Mouse (Mus musculus) erythroblast, embryonic 14.5 days (primary cell): ENCODE data around the gene Zc3h18. TPM values are rescaled to one million over a fixed set of nuclear protein-coding genes. Genes with fewer than 3 reads are reported as not detected.

Experiments used
- H3K27me3 ChIP-seq: 2 replicates; pipeline ENCODE4 v1.6.1; 2012; ENCODE audit warnings: inconsistent platforms; ENCODE audit not compliant: control insufficient read depth
- H3K36me3 ChIP-seq: 2 replicates; pipeline ENCODE4 v1.6.1; 2012; ENCODE audit warnings: mild to moderate bottlenecking, inconsistent platforms; ENCODE audit not compliant: control insufficient read depth
- H3K4me1 ChIP-seq: 2 replicates; pipeline ENCODE4 v1.6.1; 2012; ENCODE audit warnings: inconsistent platforms; ENCODE audit not compliant: control insufficient read depth
- H3K4me3 ChIP-seq: replicated peaks from 2 replicates; pipeline ENCODE3; 2012; ENCODE audit warnings: moderate library complexity, mild to moderate bottlenecking, inconsistent platforms
- H3K9me3 ChIP-seq: 2 replicates; pipeline ENCODE4 v1.6.1; 2012; ENCODE audit warnings: low read length, inconsistent platforms, mixed read lengths; ENCODE audit not compliant: control insufficient read depth
- GATA1 ChIP-seq: IDR thresholded peaks from 2 replicates; pipeline ENCODE4 v1.6.1; 2012; ENCODE audit warnings: low read length, inconsistent platforms, mixed read lengths
- TAL1 ChIP-seq: IDR thresholded peaks from 3 replicates; pipeline ENCODE4 v1.6.1; 2012; ENCODE audit warnings: low read length, inconsistent platforms, mixed read lengths
- polyA plus RNA-seq: library from polyadenylated mRNA; stranded (reverse); fragments of >175 nt; gene quantifications from 2 replicates; pipeline ENCODE4 v1.2.3, GENCODE M21; 2012

Zc3h18 gene
- polyA plus RNA-seq, 1 experiment = 10.0 TPM

DNA sequence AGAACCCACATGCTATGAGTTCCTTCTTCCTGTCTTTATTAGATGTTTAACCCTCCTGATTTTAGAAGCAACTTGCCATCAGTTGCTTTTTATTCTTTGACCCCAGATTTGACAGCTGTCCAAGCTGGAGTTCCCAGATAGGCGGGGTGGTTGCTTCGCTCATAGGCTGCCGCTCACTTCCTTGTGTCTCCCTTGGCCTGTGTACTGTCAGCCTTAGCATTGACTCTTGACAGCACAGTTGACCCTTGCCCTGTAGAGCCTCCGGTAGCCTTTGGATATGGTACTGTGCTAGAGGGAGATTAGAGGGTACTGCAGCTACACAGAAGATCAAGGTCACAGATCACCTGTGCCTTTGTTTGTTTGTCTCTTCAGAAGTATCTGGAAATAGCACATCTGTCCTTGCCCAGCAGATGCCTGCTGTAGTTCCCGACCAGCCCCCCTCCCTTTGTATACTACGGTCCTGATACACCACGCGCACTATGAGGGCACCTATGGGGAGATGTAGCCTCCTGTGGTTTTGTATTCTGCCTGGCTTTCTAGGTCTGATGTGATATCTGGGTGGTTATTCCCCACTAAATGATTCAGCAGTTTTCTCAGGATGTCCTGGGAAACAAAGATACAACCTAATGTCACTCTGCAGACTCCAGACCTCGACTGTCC is 28.9 kb downstream of the Zc3h18 start:
- Histone ChIP-seq H3K9me3 (no peaks in the 10 kb centered on the region), H3K36me3 (peaks cover 100% of the 10 kb centered on the region), H3K4me1 (peaks cover 13% of the 10 kb centered on the region), H3K27me3 (no peaks in the 10 kb centered on the region), H3K4me3 (no peak overlapping the region)
- TF ChIP-seq GATA1 = no peak
- TF ChIP-seq TAL1 = no peak

- H3K4me1 ChIP-seq = peaks cover 13% of the 10 kb centered on the region
- TF ChIP-seq GATA1 (no peak), TAL1 (no peak)
- H3K36me3 ChIP-seq = peaks cover 100% of the 10 kb centered on the region
- H3K9me3 ChIP-seq = no peaks in the 10 kb centered on the region
- H3K27me3 ChIP-seq = no peaks in the 10 kb centered on the region
- no peak overlapping the region for H3K4me3 ChIP-seq
Observed at GRCm38 (mm10) chr8:122407678-122408077, 31.3 kb downstream of the Zc3h18 start.

DNA sequence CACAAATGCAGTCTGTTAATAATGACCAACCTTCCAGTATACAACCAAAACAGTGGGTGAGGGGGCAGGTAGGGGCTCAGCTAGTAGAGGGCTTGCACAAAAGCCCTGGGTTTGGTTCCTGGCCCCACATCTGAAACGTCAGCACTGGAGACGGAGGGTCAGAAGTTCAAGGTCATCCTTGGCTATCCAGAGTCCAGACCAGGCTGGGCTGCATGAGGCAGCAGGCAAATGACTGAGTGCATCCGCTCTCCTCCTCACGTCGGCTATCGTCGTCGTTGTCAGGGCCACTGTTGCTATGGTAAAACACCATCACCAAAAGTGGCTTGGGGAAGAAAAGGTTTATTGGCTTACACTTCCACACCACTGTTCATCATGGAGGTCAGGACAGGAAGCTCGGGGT is 37.9 kb downstream of the Zc3h18 start:
- no peak overlapping the region for H3K4me3 ChIP-seq
- H3K4me1 ChIP-seq = no peaks in the 10 kb centered on the region
- TF ChIP-seq TAL1 = no peak
- no peak for TF ChIP-seq GATA1
- no peaks in the 10 kb centered on the region for H3K9me3 ChIP-seq
- no peaks in the 10 kb centered on the region for H3K27me3 ChIP-seq
- H3K36me3 ChIP-seq = peaks cover 98% of the 10 kb centered on the region

DNA sequence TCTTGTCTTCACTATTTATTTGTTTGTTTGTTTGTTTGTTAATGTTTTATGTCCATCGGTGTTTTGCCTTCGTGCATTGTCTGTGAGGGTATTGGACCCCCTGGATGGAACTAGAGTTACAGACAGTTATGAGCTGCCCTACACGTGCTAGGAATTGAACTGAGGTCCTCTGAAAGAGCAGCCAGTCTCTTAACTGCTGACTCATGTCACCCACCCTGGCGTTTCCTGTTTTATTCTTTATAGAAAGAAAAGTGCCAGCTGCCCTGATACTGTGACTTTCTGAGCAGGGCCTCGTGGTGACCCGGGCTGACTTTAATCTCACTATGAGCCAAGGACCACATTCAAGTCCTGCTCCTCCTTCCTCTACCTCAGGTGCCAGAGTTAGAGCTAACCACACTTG is 39.1 kb downstream of the Zc3h18 start:
- Histone ChIP-seq H3K9me3 (no peaks in the 10 kb centered on the region), H3K4me3 (no peak overlapping the region), H3K4me1 (no peaks in the 10 kb centered on the region), H3K27me3 (no peaks in the 10 kb centered on the region), H3K36me3 (peaks cover 86% of the 10 kb centered on the region)
- TF ChIP-seq GATA1 = no peak
- no peak for TF ChIP-seq TAL1

- Histone ChIP-seq H3K4me3 (no peak overlapping the region), H3K4me1 (peaks cover 8% of the 10 kb centered on the region), H3K9me3 (no peaks in the 10 kb centered on the region), H3K36me3 (peaks cover 41% of the 10 kb centered on the region), H3K27me3 (no peaks in the 10 kb centered on the region)
- TF ChIP-seq TAL1 (no peak), GATA1 (no peak)
Observed at GRCm38 (mm10) chr8:122419881-122420555, 43.6 kb downstream of the Zc3h18 start.

DNA sequence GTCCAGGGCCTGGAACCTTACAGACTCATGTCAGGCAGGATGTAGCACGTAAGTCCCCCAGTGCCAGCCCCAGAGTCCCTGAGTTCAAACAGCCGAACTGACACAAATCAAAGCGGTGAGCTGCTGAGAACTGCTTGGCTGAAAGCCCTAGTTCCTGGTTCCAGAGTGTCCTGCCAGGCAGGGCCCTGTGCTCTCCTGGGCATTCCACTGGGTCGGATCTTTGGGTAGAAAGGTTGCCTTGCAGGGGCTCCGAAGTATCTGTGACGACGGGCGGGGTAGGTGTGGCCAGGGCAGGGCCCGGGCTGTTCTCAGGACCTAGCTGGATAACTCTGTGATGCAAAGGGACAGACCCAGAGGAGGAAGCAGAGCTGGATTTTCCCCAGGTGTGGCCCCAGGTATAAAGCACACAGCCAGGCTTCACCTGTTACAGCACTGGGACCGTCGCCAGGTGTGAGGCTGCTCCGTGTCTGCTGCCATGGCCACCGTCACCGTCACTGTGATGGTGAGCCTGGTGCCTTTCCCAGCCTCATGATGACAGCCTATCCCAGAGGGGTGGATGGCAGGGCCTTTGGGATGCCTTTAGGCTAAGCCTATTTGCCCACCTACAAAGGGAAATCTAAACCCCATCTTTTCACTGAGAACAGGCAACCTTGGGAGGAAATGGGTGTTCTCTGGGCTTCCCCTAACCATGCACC is 45.1 kb downstream of the Zc3h18 start, which contains the start of gene Il17c:
TSS of gene Il17c (plus strand) at position 645 of the 695 bp plus-strand sequence.
- no peak within 1 kb of the TSS for H3K4me3 ChIP-seq
- H3K4me1 ChIP-seq = peaks cover 8% of the 10 kb centered on the region
- no peaks in the 10 kb centered on the region for H3K9me3 ChIP-seq
- H3K27me3 ChIP-seq = no peaks in the 10 kb centered on the region
- no peak for TF ChIP-seq GATA1
- no peak for TF ChIP-seq TAL1
- H3K36me3 ChIP-seq = peaks cover 26% of the 10 kb centered on the region

DNA sequence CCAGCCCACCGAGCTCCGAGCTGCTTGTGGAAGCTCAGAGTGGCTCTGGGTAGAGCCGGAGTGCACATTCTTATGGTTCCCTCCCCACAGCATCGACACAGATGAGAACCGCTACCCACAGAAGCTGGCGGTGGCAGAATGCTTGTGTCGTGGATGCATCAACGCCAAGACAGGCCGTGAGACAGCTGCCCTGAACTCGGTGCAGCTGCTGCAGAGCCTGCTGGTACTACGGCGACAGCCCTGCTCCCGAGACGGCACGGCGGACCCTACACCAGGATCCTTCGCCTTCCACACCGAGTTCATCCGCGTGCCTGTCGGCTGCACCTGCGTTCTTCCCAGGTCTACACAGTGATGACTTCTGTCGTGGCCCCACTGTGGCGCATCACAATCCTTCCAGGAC is 46.8 kb downstream of the Zc3h18 start:
- peaks cover 12% of the 10 kb centered on the region for H3K36me3 ChIP-seq
- H3K27me3 ChIP-seq = no peaks in the 10 kb centered on the region
- TF ChIP-seq GATA1 (no peak), TAL1 (no peak)

GRCm38 (mm10) chr8:122423659-122424058 is 47.2 kb downstream of the Zc3h18 start:
- no peak overlapping the region for H3K4me3 ChIP-seq
- no peaks in the 10 kb centered on the region for H3K9me3 ChIP-seq
- no peaks in the 10 kb centered on the region for H3K27me3 ChIP-seq
- TF ChIP-seq TAL1 (no peak), GATA1 (no peak)
- peaks cover 8% of the 10 kb centered on the region for H3K4me1 ChIP-seq
- H3K36me3 ChIP-seq = peaks cover 8% of the 10 kb centered on the region

More for the DNA sequence above, 46.8 kb downstream of the Zc3h18 start:
- no peak overlapping the region for H3K4me3 ChIP-seq
- H3K4me1 ChIP-seq = peaks cover 8% of the 10 kb centered on the region
- no peaks in the 10 kb centered on the region for H3K9me3 ChIP-seq

DNA sequence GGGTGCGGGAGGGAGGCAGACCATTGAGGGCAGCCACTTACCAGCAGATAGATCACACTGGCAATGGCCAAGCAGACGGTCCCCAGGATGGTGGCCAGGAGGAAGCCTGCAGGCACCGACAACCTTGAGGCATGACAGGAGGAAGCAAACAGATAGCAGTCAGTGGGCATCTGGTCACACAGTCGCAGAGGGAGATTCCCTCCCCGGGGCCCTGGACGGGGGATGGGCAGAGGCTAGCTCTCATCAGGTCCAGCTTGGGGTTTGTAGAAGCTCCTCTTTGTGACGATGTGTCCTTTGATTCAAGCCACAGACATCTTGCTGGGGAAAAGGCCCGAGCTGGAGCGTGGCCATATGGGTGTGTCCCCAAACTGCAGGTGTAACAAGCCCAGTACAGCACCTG is 49.7 kb downstream of the Zc3h18 start:
- no peaks in the 10 kb centered on the region for H3K27me3 ChIP-seq
- no peak overlapping the region for H3K4me3 ChIP-seq
- no peak for TF ChIP-seq TAL1
- no peak for TF ChIP-seq GATA1
- peaks cover 8% of the 10 kb centered on the region for H3K4me1 ChIP-seq
- no peaks in the 10 kb centered on the region for H3K9me3 ChIP-seq
- peaks cover 2% of the 10 kb centered on the region; the same call in 1 of the 2 replicates for H3K36me3 ChIP-seq
